17 mouse cellular contexts compared by ENCODE assay signal in genomic region chr16:57525476-57525875, GRCm38 (mm10).
"Had no signal": no experiment of that assay in that cellular context is flagged by ENCODE, and none has a peak within 500 bp of the region (broad histone marks: within the 10 kb centered on the region; RNA-seq: fewer than 3 reads in every experiment).

No protein-coding gene starts in this region.

- ATAC-seq: midbrain, embryonic 15.5 days had no signal

- H3K9me3 ChIP-seq: limb, embryonic 10.5 days; liver, embryonic 15.5 days; megakaryocyte, embryonic 14.5 days; midbrain, embryonic 15.5 days; neural tube, embryonic 13.5 days; stomach, embryonic 15.5 days had no signal

- H3K27ac ChIP-seq: kidney, postnatal 0 days; layer of hippocampus, adult 2 months; limb, embryonic 10.5 days; liver, embryonic 15.5 days; macrophage; midbrain, embryonic 15.5 days; neural tube, embryonic 13.5 days; stomach, embryonic 15.5 days had no signal

- H3K36me3 ChIP-seq: limb, embryonic 10.5 days; liver, embryonic 15.5 days; midbrain, embryonic 15.5 days; neural tube, embryonic 13.5 days; stomach, embryonic 15.5 days had no signal

- H3K9ac ChIP-seq: liver, embryonic 15.5 days; midbrain, embryonic 15.5 days; neural tube, embryonic 13.5 days; stomach, embryonic 15.5 days had no signal

- H3K27me3 ChIP-seq: liver, embryonic 15.5 days; megakaryocyte, embryonic 14.5 days; midbrain, embryonic 15.5 days; neural tube, embryonic 13.5 days; stomach, embryonic 15.5 days had no signal

- H3K4me1 ChIP-seq: liver, embryonic 15.5 days; midbrain, embryonic 15.5 days; neural tube, embryonic 13.5 days; stomach, embryonic 15.5 days had no signal

- DNase-seq: kidney, adult 8-10 months; kidney, postnatal 36 days; lung, adult 2 months; lung, postnatal 10 days; right cerebral cortex, postnatal 14 days; thymus, postnatal 14 days had no signal

- H3K4me3 ChIP-seq: layer of hippocampus, adult 2 months; limb, embryonic 10.5 days; liver, embryonic 15.5 days; megakaryocyte, embryonic 14.5 days; midbrain, embryonic 15.5 days; neural tube, embryonic 13.5 days; stomach, embryonic 15.5 days had no signal

- H3K4me2 ChIP-seq: liver, embryonic 11.5 days; liver, embryonic 15.5 days; midbrain, embryonic 11.5 days; midbrain, embryonic 15.5 days; neural tube, embryonic 13.5 days; stomach, embryonic 15.5 days had no signal
